Comparison of ENCODE assay signal across 19 mouse cellular contexts in the genomic region with DNA sequence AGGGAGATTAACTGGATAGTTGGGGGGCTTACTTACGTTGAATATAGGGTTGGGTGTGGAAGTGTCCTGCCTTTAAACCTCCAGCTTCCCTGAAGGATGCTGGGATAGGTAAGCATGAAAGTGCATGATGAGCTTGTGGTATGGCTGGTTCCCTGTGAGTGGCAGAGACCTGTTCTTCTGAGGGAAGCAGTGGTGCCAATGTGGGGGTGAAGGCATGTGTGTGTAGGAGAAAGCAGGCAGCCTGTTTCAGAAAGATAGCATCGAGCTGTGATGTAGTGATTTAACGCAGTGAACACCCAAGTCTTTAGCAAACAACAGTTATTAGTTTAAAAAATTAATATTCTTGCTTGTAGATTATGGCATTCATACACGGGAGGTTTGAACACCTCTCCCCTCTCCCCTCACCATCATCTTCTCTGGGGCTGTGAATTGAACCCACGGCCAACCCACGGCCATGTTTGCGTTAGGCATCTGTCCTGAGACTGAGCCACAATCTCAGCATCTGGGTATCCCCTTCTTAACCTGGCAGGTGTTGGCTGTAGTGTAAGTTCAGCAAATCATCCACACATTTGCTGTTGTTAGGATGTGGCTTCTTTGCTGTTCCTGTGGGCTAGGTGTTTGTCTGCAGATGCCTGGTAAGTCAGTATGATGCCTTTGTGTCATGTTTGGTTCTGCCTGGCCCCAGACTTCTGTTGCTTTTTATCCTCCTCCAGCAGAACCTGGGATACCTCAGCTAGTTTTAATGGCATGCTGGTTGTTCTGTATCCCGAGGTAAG. TPM values are rescaled to one million over a fixed set of nuclear protein-coding genes. Genes with fewer than 3 reads are reported as not detected.
DNase-seq lines count a peak whose midpoint lies in the region; ATAC-seq and TF ChIP-seq lines count a peak whose summit lies in the region.
"Had no signal": no experiment of that assay in that cellular context is flagged by ENCODE, and none has a peak within 500 bp of the region (broad histone marks: within the 10 kb centered on the region; RNA-seq: fewer than 3 reads in every experiment).

No protein-coding gene starts in this region.

- H3K27me3 ChIP-seq in forebrain, embryonic 15.5 days = no peaks in the 10 kb centered on the region
- no peaks in the 10 kb centered on the region for H3K27me3 ChIP-seq in forebrain, postnatal 0 days (ENCODE audit: insufficient read depth, low read length)
- H3K27me3 ChIP-seq in limb, embryonic 13.5 days = no peaks in the 10 kb centered on the region
- H3K27me3 ChIP-seq: Patski had no signal

- DNase-seq in forebrain, postnatal 0 days = no peak
- DNase-seq in layer of hippocampus, adult 18-20 months (ENCODE audit: low spot score in 2 of 2) = peak; percentile 27 to 68
- no peak for DNase-seq in layer of hippocampus, postnatal 25 days (ENCODE audit: extremely low spot score in 1 of 2, low spot score in 1 of 2)
- DNase-seq: B cell, adult 2 months; gastrocnemius, postnatal 36 days; heart, postnatal 36 days; kidney, postnatal 14 days; left cerebral cortex, postnatal 4 days; lung, postnatal 10 days; thymus, postnatal 4 days had no signal

- no peaks in the 10 kb centered on the region for H3K9me3 ChIP-seq in forebrain, embryonic 15.5 days
- no peaks in the 10 kb centered on the region for H3K9me3 ChIP-seq in forebrain, postnatal 0 days (ENCODE audit: low read length)
- no peaks in the 10 kb centered on the region for H3K9me3 ChIP-seq in limb, embryonic 13.5 days

- no peak for ATAC-seq in forebrain, embryonic 15.5 days (replicated peaks)
- ATAC-seq in forebrain, postnatal 0 days = no peak
- ATAC-seq in activated CD4-positive, CD25-positive, alpha-beta regulatory T cell, adult 4 months = peak; percentile 54
- ATAC-seq in limb, embryonic 13.5 days (ENCODE audit: low FRiP score, low read depth) = no peak
- no peak for ATAC-seq in megakaryocyte progenitor cell, adult 5-6 weeks (replicated peaks; ENCODE audit: poor library complexity)
- ATAC-seq: intestine, postnatal 0 days; Patski had no signal

- TF ChIP-seq CTCF in forebrain, postnatal 0 days (IDR thresholded peaks at IDR 0.05; ENCODE audit: low read depth) = no peak

- H3K36me3 ChIP-seq in forebrain, embryonic 15.5 days = no peaks in the 10 kb centered on the region
- no peaks in the 10 kb centered on the region for H3K36me3 ChIP-seq in forebrain, postnatal 0 days (ENCODE audit: insufficient read depth)
- H3K36me3 ChIP-seq in limb, embryonic 13.5 days = peaks cover 9% of the 10 kb centered on the region; the same call in 1 of the 2 replicates

- peaks cover 63% of the 10 kb centered on the region for H3K4me1 ChIP-seq in forebrain, embryonic 15.5 days
- peaks cover 11% of the 10 kb centered on the region for H3K4me1 ChIP-seq in forebrain, postnatal 0 days (ENCODE audit: insufficient read depth)
- H3K4me1 ChIP-seq in limb, embryonic 13.5 days = peaks cover 80% of the 10 kb centered on the region

- no peak overlapping the region for H3K9ac ChIP-seq in forebrain, embryonic 15.5 days (replicated peaks)
- H3K9ac ChIP-seq in forebrain, postnatal 0 days = no peak overlapping the region
- H3K9ac ChIP-seq in limb, embryonic 13.5 days = no peak overlapping the region
- H3K9ac ChIP-seq: liver, embryonic 14.5 days had no signal

- 69% methylated on average over 8 of the region's 8 CpGs for WGBS in forebrain, embryonic 15.5 days
- WGBS in forebrain, postnatal 0 days = 67% methylated on average over 8 of the region's 8 CpGs
- WGBS in limb, embryonic 13.5 days = 68% methylated on average over 8 of the region's 8 CpGs

- H3K4me2 ChIP-seq in forebrain, embryonic 15.5 days (replicated peaks) = no peak overlapping the region
- H3K4me2 ChIP-seq in forebrain, postnatal 0 days (ENCODE audit: low read depth) = no peak overlapping the region
- H3K4me2 ChIP-seq in limb, embryonic 13.5 days (replicated peaks) = peak overlapping the region; percentile 7; the same call in 1 of the 2 replicates
- H3K4me2 ChIP-seq: heart, embryonic 11.5 days had no signal

- H3K4me3 ChIP-seq in forebrain, embryonic 15.5 days = no peak overlapping the region
- H3K4me3 ChIP-seq in forebrain, postnatal 0 days (ENCODE audit: low read depth, low read length) = no peak overlapping the region
- no peak overlapping the region for H3K4me3 ChIP-seq in limb, embryonic 13.5 days

- peak overlapping the region; percentile 38 for H3K27ac ChIP-seq in forebrain, embryonic 15.5 days (replicated peaks)
- no peak overlapping the region for H3K27ac ChIP-seq in forebrain, postnatal 0 days (ENCODE audit: low read depth, low read length)
- no peak overlapping the region for H3K27ac ChIP-seq in limb, embryonic 13.5 days
- H3K27ac ChIP-seq: liver, embryonic 14.5 days; stomach, postnatal 0 days had no signal

RNA-seq across cellular contexts. Expression of gene Cdon, which starts 17.5 kb away (rescaled TPM):
- polyA plus RNA-seq in forebrain, embryonic 15.5 days (2015; fragmentation: Nextera tagmentation; extraction: Ambion mirVana) = 15.0 and 18.2 TPM in 2 replicates
- 9.6 and 13.7 TPM in 2 replicates for total RNA-seq in forebrain, postnatal 0 days (2014; rRNA removed)
- 0.94 and 1.3 TPM in 2 replicates for polyA plus RNA-seq in forebrain, postnatal 0 days (2015; fragmentation: Nextera tagmentation; extraction: Ambion mirVana)
- total RNA-seq in layer of hippocampus, adult 18-20 months (2021) = 10 to 100 TPM; 11.2 to 11.9 TPM
- 10 to 100 TPM in 1 of 2 experiments, 1 to 10 TPM in 1; 9.5 to 15.8 TPM for total RNA-seq in layer of hippocampus, postnatal 25 days (2021)
- polyA plus RNA-seq in activated CD4-positive, CD25-positive, alpha-beta regulatory T cell, adult 4 months (2017; shearing (Covaris generic)) = 1 to 10 TPM; 2.4 to 4.4 TPM
- 37.0 and 37.6 TPM in 2 replicates for polyA plus RNA-seq in limb, embryonic 13.5 days (2015; fragmentation: Nextera tagmentation; extraction: Ambion mirVana)
- 0.67 and 1.3 TPM in 2 replicates for total RNA-seq in megakaryocyte progenitor cell, adult 5-6 weeks (2015)
- total RNA-seq in megakaryocyte progenitor cell, adult 5-6 weeks (2017) = 0.37 and 1.0 TPM in 2 replicates

Comparison
In these comparisons a context has a peak if more than half of its experiments do, and no peak if none do; other contexts are left out.
1. DNase-seq: peak in layer of hippocampus, adult 18-20 months (2 of 2); none in forebrain, postnatal 0 days (single experiment) and layer of hippocampus, postnatal 25 days (0 of 2).